Mouse (Mus musculus): ENCODE data around the gene Prpsap1. TPM values are rescaled to one million over a fixed set of nuclear protein-coding genes. Genes with fewer than 3 reads are reported as not detected.

Gene Prpsap1
- total and polyA plus RNA-seq, 3 experiments: 79.8 to 114 (median 114) TPM

DNA sequence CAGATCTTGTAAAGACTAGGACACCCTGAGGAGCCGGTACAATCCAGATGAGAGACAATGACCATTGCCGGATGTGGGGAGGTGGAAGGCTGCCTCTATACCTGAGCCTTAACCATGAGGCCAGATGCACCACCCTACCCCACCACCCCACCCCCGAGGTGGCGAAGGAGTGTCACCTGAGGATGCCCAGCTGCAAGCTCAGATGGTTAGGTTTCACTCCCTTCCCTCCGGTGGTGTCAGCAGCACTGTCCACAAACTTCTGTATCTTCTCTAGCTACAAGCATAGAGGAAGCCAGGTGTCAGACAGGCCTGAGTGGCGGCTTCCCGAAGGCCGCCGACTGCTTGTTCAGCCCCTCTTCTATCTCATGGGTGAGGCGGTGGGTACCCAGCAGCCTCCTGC, 40.1 kb downstream of the Prpsap1 start:
- Histone ChIP-seq H3K4me2 (ENCODE audit: insufficient read depth, low read depth, poor library complexity, severe bottlenecking) (no peak overlapping the region), H3K27me3 (replicated peaks) (peaks cover 19% of the 10 kb centered on the region), H3K36me3 (replicated peaks in 1 of 2; ENCODE audit: control insufficient read depth in 1 of 2, insufficient read depth in 1 of 2, low read length in 1 of 2) (no peaks in the 10 kb centered on the region), H3K9me3 (replicated peaks; ENCODE audit: low read length) (peaks cover 19% of the 10 kb centered on the region), H3K27ac (ENCODE audit: insufficient read depth, low read depth) (no peak overlapping the region), H3K4me1 (ENCODE audit: control insufficient read depth in 1 of 2, insufficient read depth in 2 of 2) (peaks cover 0 to 4% of the 10 kb centered on the region in 2 experiments; a peak in 2 of 4 replicates), H3K9ac (ENCODE audit: insufficient read depth, low read depth) (no peak overlapping the region), H3K4me3 (replicated peaks in 1 of 3; ENCODE audit: low read depth in 2 of 3, low read length in 2 of 3, poor library complexity in 1 of 3) (no peak overlapping the region), H3K79me2 (replicated peaks; ENCODE audit: control insufficient read depth, extremely low read depth, insufficient read depth, poor library complexity, severe bottlenecking) (no peaks in the 10 kb centered on the region)
- in situ Hi-C loops (cut with MboI; ENCODE audit: low pct_ligation_motif_present, low pct_unique_long_range_greater_than_20kb, low sequenced_read_pairs): no loop called here
- TF ChIP-seq UBTF (IDR thresholded peaks at IDR 0.05; ENCODE audit: low read depth, low read length) (no peak), NRF1 (IDR thresholded peaks at IDR 0.05; ENCODE audit: low read depth, low read length) (no peak), MAZ (IDR thresholded peaks at IDR 0.05; ENCODE audit: low read depth, low read length) (no peak), MEF2A (IDR thresholded peaks at IDR 0.05; ENCODE audit: borderline replicate concordance, low read depth, low read length) (no peak), MXI1 (IDR thresholded peaks at IDR 0.05; ENCODE audit: low read depth, low read length) (no peak), USF2 (conservative IDR thresholded peaks at IDR 0.05; ENCODE audit: low read depth, low read length) (no peak), GABPA (IDR thresholded peaks at IDR 0.05; ENCODE audit: insufficient replicate concordance, low read depth, low read length) (no peak), CTCF (conservative IDR thresholded peaks at IDR 0.05 in 1 of 2, IDR thresholded peaks at IDR 0.05 in 1 of 2; ENCODE audit: low read depth in 2 of 2, low read length in 2 of 2) (no peak), SMC3 (IDR thresholded peaks at IDR 0.05; ENCODE audit: low read depth, low read length) (no peak), MAX (IDR thresholded peaks at IDR 0.05; ENCODE audit: low read length) (no peak), ZMIZ1 (IDR thresholded peaks at IDR 0.05; ENCODE audit: low read depth, low read length) (no peak), JUN (IDR thresholded peaks at IDR 0.05; ENCODE audit: insufficient read depth, low read depth, low read length) (no peak), TBP (conservative IDR thresholded peaks at IDR 0.05; ENCODE audit: low read depth, low read length) (no peak), CHD1 (IDR thresholded peaks at IDR 0.05; ENCODE audit: low read depth, low read length) (no peak), CHD2 (IDR thresholded peaks at IDR 0.05; ENCODE audit: low read length) (no peak), PAX5 (IDR thresholded peaks at IDR 0.05; ENCODE audit: low read length) (no peak), ZKSCAN1 (IDR thresholded peaks at IDR 0.05; ENCODE audit: borderline replicate concordance, low read depth, low read length) (no peak), RAD21 (IDR thresholded peaks at IDR 0.05; ENCODE audit: low read depth, low read length) (no peak), ZNF384 (IDR thresholded peaks at IDR 0.05; ENCODE audit: low read depth, low read length) (no peak)
- dilution Hi-C loops (cut with MboI; ENCODE audit: extremely low pct_ligation_motif_present, extremely low pct_unique_long_range_greater_than_20kb, low sequenced_read_pairs): no loop called here
- DNase-seq (ENCODE audit: extremely low read depth): no peak

DNA sequence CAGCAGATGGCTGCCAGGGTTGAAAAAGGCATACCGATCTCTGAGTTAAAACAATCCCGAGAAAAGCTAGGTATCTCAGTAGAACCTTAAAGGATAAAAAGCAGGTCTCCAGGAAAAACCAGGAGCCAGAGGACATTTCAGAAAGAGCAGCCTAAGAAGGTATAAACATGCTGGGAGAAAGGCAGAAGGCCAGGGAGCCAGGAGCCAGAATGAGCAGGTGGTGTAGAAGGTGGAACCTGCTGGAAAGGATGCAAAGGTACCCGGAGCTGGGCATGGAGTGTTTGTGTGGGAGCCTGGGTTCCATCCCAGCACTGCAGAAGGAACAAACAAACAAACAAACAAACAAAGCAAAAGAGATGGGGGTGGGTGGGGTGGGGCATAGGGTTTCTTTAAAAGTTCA, 44.7 kb downstream of the Prpsap1 start:
- peaks cover 20% of the 10 kb centered on the region for H3K9me3 ChIP-seq (replicated peaks; ENCODE audit: low read length)
- H3K27ac ChIP-seq (ENCODE audit: insufficient read depth, low read depth): no peak overlapping the region
- H3K4me3 ChIP-seq (replicated peaks in 1 of 3; ENCODE audit: low read depth in 2 of 3, low read length in 2 of 3, poor library complexity in 1 of 3): no peak overlapping the region
- no peaks in the 10 kb centered on the region for H3K79me2 ChIP-seq (replicated peaks; ENCODE audit: control insufficient read depth, extremely low read depth, insufficient read depth, poor library complexity, severe bottlenecking)
- peaks cover 19 to 30% of the 10 kb centered on the region in 2 experiments for H3K4me1 ChIP-seq (ENCODE audit: control insufficient read depth in 1 of 2, insufficient read depth in 2 of 2)
- H3K9ac ChIP-seq (ENCODE audit: insufficient read depth, low read depth): no peak overlapping the region
- H3K4me2 ChIP-seq (ENCODE audit: insufficient read depth, low read depth, poor library complexity, severe bottlenecking): no peak overlapping the region
- no peak for DNase-seq (ENCODE audit: extremely low read depth)
- in situ Hi-C loops (cut with MboI; ENCODE audit: low pct_ligation_motif_present, low pct_unique_long_range_greater_than_20kb, low sequenced_read_pairs) (loop anchor here (5.0 kb wide), 1 partner anchor 132 kb away; no protein-coding TSS in a partner anchor), dilution Hi-C loops (cut with MboI; ENCODE audit: extremely low pct_ligation_motif_present, extremely low pct_unique_long_range_greater_than_20kb, low sequenced_read_pairs) (no loop called here)
- H3K27me3 ChIP-seq (replicated peaks): peaks cover 2% of the 10 kb centered on the region
- TF ChIP-seq ZKSCAN1 (IDR thresholded peaks at IDR 0.05; ENCODE audit: borderline replicate concordance, low read depth, low read length): no peak
- no peak for TF ChIP-seq MAZ (IDR thresholded peaks at IDR 0.05; ENCODE audit: low read depth, low read length)
- no peak for TF ChIP-seq TCF12 (IDR thresholded peaks at IDR 0.05; ENCODE audit: low read depth, low read length)
- no peak for TF ChIP-seq JUN (IDR thresholded peaks at IDR 0.05; ENCODE audit: insufficient read depth, low read depth, low read length)
- TF ChIP-seq NRF1 (IDR thresholded peaks at IDR 0.05; ENCODE audit: low read depth, low read length): no peak
- TF ChIP-seq ZC3H11A (IDR thresholded peaks at IDR 0.05; ENCODE audit: low read depth, low read length): no peak
- H3K36me3 ChIP-seq (replicated peaks in 1 of 2; ENCODE audit: control insufficient read depth in 1 of 2, insufficient read depth in 1 of 2, low read length in 1 of 2): no peaks in the 10 kb centered on the region

All from CH12.LX (cell line).